Mouse (Mus musculus): ENCODE data around the gene Vil1.

Gene Vil1

DNA sequence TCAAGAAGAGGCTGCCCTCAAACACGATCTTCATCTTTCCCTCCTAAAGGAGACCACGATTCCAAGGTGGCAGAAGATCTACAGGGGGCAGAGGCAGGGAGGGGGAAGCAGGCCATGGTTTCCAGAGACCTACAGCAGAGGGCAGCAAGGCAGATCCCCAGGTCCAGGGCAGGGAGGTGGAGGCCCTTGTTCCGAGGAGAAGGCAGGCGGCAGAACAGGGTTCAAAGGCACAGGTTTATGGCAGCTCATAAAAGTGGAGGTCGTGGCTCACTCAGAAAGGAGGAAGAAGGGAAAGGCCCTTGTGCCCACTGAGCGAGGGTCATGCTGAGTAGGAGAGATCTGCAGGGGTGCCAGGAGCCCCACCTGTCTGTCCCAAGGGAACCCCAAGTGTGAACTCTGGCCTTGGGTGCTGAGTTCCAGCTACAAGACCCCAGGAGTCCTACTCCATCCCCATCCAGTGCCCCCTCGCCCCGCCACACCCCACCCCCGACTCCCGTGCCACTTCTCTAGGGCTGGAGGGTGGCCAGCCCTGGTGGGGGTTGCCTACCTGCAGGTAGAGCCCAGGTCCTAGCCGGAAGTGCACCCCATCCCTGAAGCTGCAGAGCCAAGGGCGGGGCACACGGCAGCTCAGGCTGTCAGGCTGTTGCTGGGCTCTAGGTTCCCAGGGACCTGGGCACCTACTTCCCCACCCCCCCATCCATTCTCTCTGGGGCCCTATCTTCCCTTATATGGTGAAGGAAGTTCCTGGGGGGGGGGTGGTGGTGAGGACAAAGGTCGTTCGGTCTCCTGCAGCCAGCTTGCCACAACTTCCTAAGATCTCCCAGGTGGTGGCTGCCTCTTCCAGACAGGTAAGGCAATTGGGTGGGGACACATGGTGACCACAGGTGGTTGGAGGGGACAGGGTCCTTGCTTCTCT is at the start of gene Vil1:
Gene Vil1 (plus strand): TSS at position 788 of the 916 bp plus-strand sequence.
- DNase-seq (ENCODE audit: low spot score) = no peak

DNA sequence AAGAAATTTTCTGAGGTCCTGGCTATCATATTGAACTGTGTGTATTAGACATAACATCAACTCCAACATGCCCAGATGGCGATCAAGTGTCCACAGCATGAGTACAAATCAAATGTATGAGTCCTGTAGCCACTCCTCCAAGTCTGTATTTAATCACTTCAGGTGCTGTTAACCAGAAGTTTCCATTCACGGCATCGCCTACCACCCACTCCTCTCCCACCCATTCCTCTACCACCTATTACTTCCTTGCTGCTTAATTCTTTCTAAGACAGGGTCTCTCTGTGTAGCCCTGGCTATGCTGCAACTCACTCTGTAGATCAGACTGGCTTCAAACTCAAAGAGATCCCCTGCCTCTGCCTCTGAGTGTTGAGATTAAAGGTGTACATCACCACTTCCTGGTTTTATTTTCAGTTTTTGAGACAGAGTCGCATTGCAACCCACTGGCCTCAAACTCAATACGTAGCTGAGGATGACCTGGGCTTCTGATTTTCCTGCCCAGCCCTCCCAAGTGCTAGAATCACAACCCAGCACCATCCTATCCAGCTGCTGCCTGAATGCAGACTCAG is 49.1 kb upstream of the Vil1 start:
- DNase-seq (ENCODE audit: low spot score) = no peak

- DNase-seq (ENCODE audit: low spot score) = peak; percentile 51
These were observed 47.4 kb upstream of the Vil1 start, which contains the start of gene Catip for GRCm38 (mm10) chr1:74361812-74362211. TSS of gene Catip (plus strand) at chr1:74362108.

DNA sequence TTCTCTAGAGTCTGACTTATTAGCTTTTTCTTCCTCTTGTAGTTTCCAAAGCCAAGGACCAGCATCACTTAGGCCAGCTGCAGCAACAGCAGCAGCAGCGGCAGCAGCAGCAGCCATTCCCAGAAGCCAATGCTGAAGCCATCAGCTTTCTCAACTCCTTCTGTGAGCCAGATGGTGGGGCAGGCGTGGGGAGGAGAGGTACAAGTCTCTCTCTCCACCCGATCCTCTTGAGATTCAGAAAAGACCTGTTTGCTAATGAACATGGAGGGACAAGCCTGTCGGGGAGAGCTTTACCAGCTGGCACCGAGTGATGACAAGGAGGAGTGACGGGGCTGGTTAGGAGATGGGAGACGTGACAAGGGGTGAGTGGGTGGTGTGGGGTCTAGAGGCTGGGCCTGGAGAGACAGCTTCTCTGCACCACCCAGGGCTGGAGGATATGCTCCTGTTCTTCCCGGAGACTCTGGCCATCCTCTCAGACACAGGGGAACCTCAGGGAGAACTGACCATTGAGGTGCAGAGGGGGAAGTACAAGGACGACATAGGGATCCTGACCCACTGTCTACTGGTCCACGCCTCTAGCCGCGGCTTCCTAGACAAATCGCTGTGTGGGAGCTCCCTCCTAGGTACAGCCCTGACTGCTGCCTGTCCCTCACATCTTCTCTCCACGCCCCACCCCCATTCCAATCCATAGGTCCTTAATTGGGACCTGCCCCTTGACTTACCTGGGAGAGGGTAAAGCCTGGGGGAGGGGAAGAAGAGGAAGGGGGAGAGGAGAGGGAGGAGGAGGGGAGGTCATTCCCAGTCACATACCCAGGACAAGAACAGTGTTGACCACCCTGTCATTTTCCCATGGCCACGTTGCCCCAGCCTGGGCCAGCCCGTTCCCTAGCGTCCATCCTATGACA is 46.6 kb upstream of the Vil1 start:
- DNase-seq (ENCODE audit: low spot score) = no peak

DNA sequence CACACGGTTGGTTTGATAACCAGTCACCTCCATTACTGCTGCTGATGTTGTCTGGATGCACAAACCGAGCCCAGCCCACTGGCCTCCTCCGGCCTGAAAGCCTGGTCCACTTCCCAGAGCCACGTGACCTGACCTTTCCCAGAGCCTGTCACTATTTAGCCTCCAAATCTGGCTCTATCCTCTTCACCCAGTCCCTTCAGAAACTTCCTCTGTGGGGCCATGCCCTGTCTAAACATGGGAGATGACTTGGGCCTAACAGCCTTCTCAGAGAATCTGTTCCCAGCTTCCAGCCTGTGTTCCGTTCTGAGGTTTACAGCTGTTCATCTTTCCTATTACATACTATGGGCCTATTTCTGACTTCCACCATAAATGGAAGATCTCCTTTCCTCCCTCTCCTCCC is 45.7 kb upstream of the Vil1 start:
- no peak for DNase-seq (ENCODE audit: low spot score)

GRCm38 (mm10) chr1:74364270-74364669 is 44.9 kb upstream of the Vil1 start:
- no peak for DNase-seq (ENCODE audit: low spot score)

DNA sequence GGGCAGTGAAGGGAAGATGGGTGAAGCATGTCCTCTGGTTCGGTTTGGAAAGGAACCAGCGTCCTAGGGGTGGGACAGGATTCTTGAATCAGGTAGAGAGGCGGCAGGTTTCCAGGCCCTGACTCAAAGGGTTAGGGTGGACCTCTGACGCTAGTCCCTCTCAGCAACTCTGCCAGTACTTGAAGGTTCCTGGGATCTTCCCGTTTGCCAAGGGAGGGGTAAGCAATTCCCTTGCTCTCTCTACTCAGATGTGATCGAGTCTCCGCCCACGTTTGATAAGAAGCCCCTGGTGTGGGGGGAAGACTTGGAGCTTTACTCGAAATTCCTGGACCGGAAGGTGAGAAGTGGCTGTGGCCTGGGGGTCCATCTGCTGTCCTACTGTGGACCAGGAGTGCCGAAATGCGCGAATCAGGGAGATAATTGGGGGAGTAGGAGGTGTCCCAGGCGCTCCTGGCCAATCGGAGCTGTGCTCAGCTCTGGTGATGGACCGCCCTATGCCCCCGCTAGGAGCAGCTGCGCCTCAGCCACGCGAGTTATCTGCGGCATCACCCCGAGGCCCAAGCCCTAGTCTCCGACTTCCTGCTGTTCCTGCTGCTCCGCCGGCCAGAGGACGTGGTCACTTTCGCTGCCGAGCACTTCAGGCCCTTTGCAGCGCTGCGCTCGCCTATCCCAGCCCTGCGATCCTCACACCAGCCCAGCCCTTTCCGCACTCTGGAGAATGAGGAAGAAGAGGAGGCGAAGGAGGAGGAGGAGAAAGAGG is 41.1 kb upstream of the Vil1 start:
- no peak for DNase-seq (ENCODE audit: low spot score)

- DNase-seq (ENCODE audit: low spot score) = no peak
These were observed 39.1 kb upstream of the Vil1 start for GRCm38 (mm10) chr1:74370040-74370439.

DNA sequence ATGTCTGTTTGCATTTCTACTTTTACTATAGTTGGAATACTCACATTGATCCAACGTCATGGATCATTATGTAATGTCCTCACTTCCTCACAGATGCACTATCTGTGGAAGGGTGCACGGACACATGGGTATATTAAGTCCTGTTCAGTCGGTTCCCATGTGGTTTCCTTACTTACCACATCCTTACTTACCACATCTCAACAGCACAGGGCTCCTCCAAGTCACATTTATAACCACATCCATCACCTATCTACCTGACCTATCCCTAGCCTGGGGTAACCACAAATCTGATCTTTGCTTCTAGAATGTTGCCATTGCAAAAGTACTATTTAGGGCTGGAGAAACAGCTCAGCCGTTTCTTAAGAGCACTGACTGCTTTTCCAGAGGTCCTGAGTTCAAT is 35.8 kb upstream of the Vil1 start:
- no peak for DNase-seq (ENCODE audit: low spot score)

- DNase-seq (ENCODE audit: low spot score) = no peak
These were observed 34.2 kb upstream of the Vil1 start, which contains the start of gene Slc11a1 for GRCm38 (mm10) chr1:74374980-74375379. TSS of gene Slc11a1 (plus strand) at chr1:74375195.

DNA sequence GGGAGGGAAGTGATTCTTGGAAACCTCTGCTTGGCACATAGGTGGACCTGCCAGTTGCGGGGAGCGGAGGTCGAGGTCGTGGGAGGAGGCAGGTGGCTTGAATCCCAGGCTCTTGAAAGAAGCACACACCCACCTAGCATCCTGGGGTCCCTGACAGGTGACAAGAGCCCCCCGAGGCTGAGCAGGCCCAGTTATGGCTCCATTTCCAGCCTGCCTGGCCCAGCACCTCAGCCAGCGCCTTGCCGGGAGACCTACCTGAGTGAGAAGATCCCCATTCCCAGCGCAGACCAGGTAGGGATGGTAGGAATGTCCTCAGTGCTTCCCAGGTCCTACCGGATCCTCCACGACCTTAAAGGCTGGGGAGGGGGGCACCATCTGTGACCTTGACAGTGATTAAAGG is 33.6 kb upstream of the Vil1 start:
- no peak for DNase-seq (ENCODE audit: low spot score)

DNA sequence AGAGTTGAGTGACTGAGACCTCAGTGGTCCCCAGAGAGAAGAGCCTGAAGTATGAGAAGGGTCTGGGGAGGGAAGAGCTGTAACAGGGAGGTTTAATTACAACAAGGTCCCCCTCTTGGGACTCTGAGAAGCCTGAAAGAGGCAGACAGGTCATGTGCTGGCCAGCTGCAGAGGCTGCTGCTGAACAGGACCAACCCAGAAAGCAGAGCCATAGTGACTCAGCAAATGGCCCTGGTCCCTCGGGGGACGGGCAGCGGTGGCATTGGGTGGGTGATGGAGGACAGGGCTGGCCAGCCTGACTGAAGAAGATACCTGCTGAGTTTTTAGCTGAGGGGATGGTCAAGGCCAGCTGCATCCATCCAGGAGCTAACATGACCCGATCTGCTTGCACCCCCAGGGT is 32.8 kb upstream of the Vil1 start:
- no peak for DNase-seq (ENCODE audit: low spot score)

DNA sequence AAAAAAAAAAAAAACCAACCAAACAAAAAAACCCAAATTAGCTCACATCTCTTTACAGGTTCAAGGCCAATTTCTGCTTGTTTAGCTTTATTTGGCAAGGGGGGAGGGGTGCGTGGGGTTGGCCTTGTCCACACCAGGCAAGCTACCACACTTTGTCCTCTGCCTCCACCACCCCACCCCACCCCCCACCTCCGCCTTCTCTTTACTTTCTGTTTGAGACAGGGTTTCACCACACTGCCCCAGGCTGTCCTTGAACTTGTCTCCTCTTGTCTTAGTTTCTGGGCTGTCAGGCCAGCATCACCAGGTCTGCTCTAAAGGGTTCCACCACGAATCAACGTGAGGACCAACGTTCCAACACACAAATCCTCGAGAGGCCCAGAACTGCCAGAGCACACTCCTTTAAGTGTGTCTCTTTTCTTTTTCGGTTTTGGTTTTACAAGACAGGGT is 30.1 kb upstream of the Vil1 start:
- DNase-seq (ENCODE audit: low spot score) = no peak

DNA sequence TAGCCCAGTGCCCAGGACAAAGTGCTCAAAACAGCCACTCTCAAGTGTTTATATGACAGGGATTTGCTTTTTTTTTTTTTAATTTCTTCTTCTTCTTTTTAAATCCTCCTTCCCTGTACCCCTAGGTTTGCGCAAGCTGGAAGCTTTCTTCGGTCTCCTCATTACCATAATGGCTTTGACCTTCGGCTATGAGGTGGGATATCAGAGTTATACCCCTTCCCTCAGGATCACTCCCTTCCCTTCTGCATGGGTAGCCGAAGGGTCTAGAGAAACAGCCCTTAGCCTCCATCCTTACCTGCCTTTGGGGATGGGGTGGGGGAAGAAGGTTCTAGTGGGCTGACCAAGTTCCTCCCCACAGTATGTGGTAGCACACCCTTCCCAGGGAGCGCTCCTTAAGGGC is 28.7 kb upstream of the Vil1 start:
- DNase-seq (ENCODE audit: low spot score) = no peak

DNA sequence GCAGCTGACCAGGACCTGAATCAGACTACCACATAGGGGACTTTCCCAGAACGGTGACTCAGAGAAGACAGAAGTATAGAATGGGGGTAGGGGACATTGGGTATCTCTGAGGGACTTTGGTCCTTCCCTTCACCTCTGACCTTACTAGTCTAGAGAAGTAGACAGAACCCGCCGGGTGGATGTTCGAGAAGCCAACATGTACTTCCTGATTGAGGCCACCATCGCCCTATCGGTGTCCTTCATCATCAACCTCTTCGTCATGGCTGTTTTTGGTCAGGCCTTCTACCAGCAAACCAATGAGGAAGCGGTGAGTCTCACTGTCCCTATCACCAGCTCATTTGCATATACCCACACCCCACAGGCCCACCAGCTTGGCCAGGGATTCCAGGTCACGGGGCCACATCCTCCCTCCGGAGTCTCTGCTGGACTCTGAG is 27.6 kb upstream of the Vil1 start:
- no peak for DNase-seq (ENCODE audit: low spot score)

DNA sequence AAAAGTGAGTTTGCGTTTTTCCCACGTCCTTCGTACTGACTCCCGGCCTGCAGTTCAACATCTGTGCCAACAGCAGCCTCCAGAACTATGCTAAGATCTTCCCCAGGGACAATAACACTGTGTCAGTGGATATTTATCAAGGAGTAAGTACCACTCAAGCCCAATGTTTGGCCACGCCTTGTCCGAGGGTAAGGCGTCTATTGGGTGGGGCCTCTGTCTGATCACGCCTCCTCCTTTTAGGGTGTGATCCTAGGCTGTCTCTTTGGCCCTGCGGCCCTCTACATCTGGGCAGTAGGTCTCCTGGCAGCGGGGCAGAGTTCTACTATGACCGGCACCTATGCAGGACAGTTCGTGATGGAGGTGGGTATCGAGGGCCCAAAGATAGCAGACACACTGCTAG is 25.8 kb upstream of the Vil1 start:
- DNase-seq (ENCODE audit: low spot score) = no peak

- no peak for DNase-seq (ENCODE audit: low spot score)
These were observed 24.7 kb upstream of the Vil1 start for GRCm38 (mm10) chr1:74384525-74384924.

- no peak for DNase-seq (ENCODE audit: low spot score)
These were observed 24.1 kb upstream of the Vil1 start for GRCm38 (mm10) chr1:74385064-74385463.

- DNase-seq (ENCODE audit: low spot score) = no peak
These were observed 23.6 kb upstream of the Vil1 start for GRCm38 (mm10) chr1:74385531-74385930.

GRCm38 (mm10) chr1:74386363-74386713 is 22.8 kb upstream of the Vil1 start:
- DNase-seq (ENCODE audit: low spot score) = no peak

- peak; percentile 93 for DNase-seq (ENCODE audit: low spot score)
These were observed 22.3 kb upstream of the Vil1 start for GRCm38 (mm10) chr1:74386714-74387385.

All from c-Kit-positive CD71-positive TER-119-positive erythroid progenitor cells, embryonic 14.5 days (primary cell).